Mouse (Mus musculus) megakaryocyte, embryonic 14.5 days (primary cell): ENCODE results near the gene Wfs1.

ENCODE experiments used
- FLI1 ChIP-seq: IDR thresholded peaks from 2 replicates; pipeline ENCODE4 v1.6.1; 2012; ENCODE audit warnings: low read length, inconsistent platforms, mixed read lengths
- GATA1 ChIP-seq: IDR thresholded peaks from 3 replicates; pipeline ENCODE4 v1.6.1; 2012; ENCODE audit warnings: mixed read lengths, low read length, inconsistent platforms, borderline replicate concordance

GRCm38 (mm10) chr5:36946445-36946844 lies 42.6 kb downstream of the Wfs1 start:
- TF ChIP-seq GATA1 (no peak), FLI1 (no peak)
